Mouse (Mus musculus) ES-Bruce4 (cell line): ENCODE measurements around the gene Pofut2.

Experiments
- CTCF ChIP-seq: IDR thresholded peaks from one replicate; pipeline ENCODE4 v1.8.1; 2011; ENCODE audit warnings: low read depth, low read length
- EP300 ChIP-seq: IDR thresholded peaks from 2 replicates; pipeline ENCODE4 v1.6.1; 2011; ENCODE audit warnings: low read depth, low read length; ENCODE audit not compliant: insufficient read depth
- POLR2A ChIP-seq: IDR thresholded peaks from one replicate; pipeline ENCODE4 v1.8.1; 2011; ENCODE audit warnings: low read length; ENCODE audit not compliant: insufficient read depth

- TF ChIP-seq CTCF = no peak
- no peak for TF ChIP-seq POLR2A
- TF ChIP-seq EP300 = no peak
These were observed 50.0 kb downstream of the Pofut2 start for GRCm38 (mm10) chr10:77308978-77309377.
